Mouse (Mus musculus) kidney, embryonic 15.5 days (tissue): ENCODE results near the gene Mgea5. TPM values are rescaled to one million over a fixed set of nuclear protein-coding genes. Genes with fewer than 3 reads are reported as not detected.

Experiments used
- ATAC-seq: fragments of 200-750 bp; cut with Nextera tagmentation; replicated peaks from 2 replicates; pipeline ENCODE4 v1.8.0; 2017; ENCODE audit warnings: moderate TSS enrichment; ENCODE audit not compliant: low FRiP score
- H3K27ac ChIP-seq: fragments of 300-500 bp; sonication (generic); 2 replicates; pipeline ENCODE4 v1.5.1; 2015; ENCODE audit warnings: mild to moderate bottlenecking, inconsistent platforms
- H3K27me3 ChIP-seq: fragments of 300-500 bp; sonication (generic); 2 replicates; pipeline ENCODE4 v1.6.1; 2015; ENCODE audit warnings: inconsistent platforms
- H3K36me3 ChIP-seq: fragments of 300-500 bp; sonication (generic); 2 replicates; pipeline ENCODE4 v1.6.1; 2015; ENCODE audit warnings: inconsistent platforms
- H3K4me1 ChIP-seq: fragments of 300-500 bp; sonication (generic); 2 replicates; pipeline ENCODE4 v1.6.1; 2015; ENCODE audit warnings: inconsistent platforms
- H3K4me2 ChIP-seq: fragments of 300-500 bp; sonication (generic); 2 replicates; pipeline ENCODE4 v1.6.1; 2015; ENCODE audit warnings: moderate library complexity, mild to moderate bottlenecking, inconsistent platforms
- H3K4me3 ChIP-seq: fragments of 300-500 bp; sonication (generic); replicated peaks from 2 replicates; pipeline ENCODE4 v1.5.1; 2015; ENCODE audit warnings: mild to moderate bottlenecking, inconsistent platforms
- H3K9ac ChIP-seq: fragments of 300-500 bp; sonication (generic); 2 replicates; pipeline ENCODE4 v1.6.1; 2015; ENCODE audit warnings: mild to moderate bottlenecking, inconsistent platforms
- H3K9me3 ChIP-seq: fragments of 300-500 bp; sonication (generic); replicated peaks from 2 replicates; pipeline ENCODE4 v1.6.1; 2016; ENCODE audit warnings: inconsistent platforms
- WGBS: fragments of 180-500 bp; shearing (Covaris S2); methylation state at CpG from one replicate; pipeline ENCODE4 v1.1.7; 2015; ENCODE audit warnings: mixed read lengths; 5-methylcytosine and 5-hydroxymethylcytosine counted together
- polyA plus RNA-seq: library from polyadenylated mRNA; unstranded; fragments of >200 nt; fragmentation: Nextera tagmentation; extraction: Ambion mirVana; gene quantifications from 2 replicates; pipeline ENCODE4 v1.2.1, GENCODE M21; 2015

Gene Mgea5
- polyA plus RNA-seq, 1 experiment from 2014 or later, result 53.3 TPM

GRCm38 (mm10) chr19:45794718-45795117, 11.1 kb upstream of the Mgea5 start:
- Histone ChIP-seq H3K27ac (no peak overlapping the region), H3K4me3 (no peak overlapping the region), H3K9me3 (no peaks in the 10 kb centered on the region), H3K4me2 (no peak overlapping the region), H3K9ac (no peak overlapping the region), H3K27me3 (no peaks in the 10 kb centered on the region), H3K36me3 (no peaks in the 10 kb centered on the region), H3K4me1 (peaks cover 19% of the 10 kb centered on the region)
- WGBS, result 60% methylated on average over 6 of the region's 6 CpGs
- no peak for ATAC-seq

GRCm38 (mm10) chr19:45792404-45792803, 8.8 kb upstream of the Mgea5 start:
- ATAC-seq, result no peak
- H3K27me3 ChIP-seq, result no peaks in the 10 kb centered on the region
- H3K9ac ChIP-seq, result no peak overlapping the region

GRCm38 (mm10) chr19:45789888-45790874, 6.5 kb upstream of the Mgea5 start:
- Histone ChIP-seq H3K4me1 (peaks cover 15% of the 10 kb centered on the region), H3K9me3 (no peaks in the 10 kb centered on the region), H3K4me2 (no peak overlapping the region), H3K9ac (no peak overlapping the region), H3K4me3 (no peak overlapping the region), H3K36me3 (no peaks in the 10 kb centered on the region), H3K27me3 (no peaks in the 10 kb centered on the region), H3K27ac (no peak overlapping the region)
- 78% methylated on average over 13 of the region's 13 CpGs for WGBS
- peak; percentile 58; the same call in 1 of the 2 replicates for ATAC-seq

More at GRCm38 (mm10) chr19:45792404-45792803, 8.8 kb upstream of the Mgea5 start:
- WGBS, result 89% methylated on average over 6 of the region's 6 CpGs
- Histone ChIP-seq H3K9me3 (no peaks in the 10 kb centered on the region), H3K36me3 (no peaks in the 10 kb centered on the region), H3K4me2 (no peak overlapping the region), H3K4me3 (no peak overlapping the region), H3K4me1 (peaks cover 22% of the 10 kb centered on the region), H3K27ac (no peak overlapping the region)

- H3K4me3 ChIP-seq, result no peak overlapping the region
- H3K4me2 ChIP-seq, result no peak overlapping the region
- no peak overlapping the region for H3K9ac ChIP-seq
- peak; percentile 75 for ATAC-seq
- WGBS, result 22% methylated on average over 7 of the region's 7 CpGs
- no peaks in the 10 kb centered on the region for H3K36me3 ChIP-seq
- peak overlapping the region; percentile 71 for H3K27ac ChIP-seq
- peaks cover 17% of the 10 kb centered on the region for H3K4me1 ChIP-seq
- no peaks in the 10 kb centered on the region for H3K27me3 ChIP-seq
- no peaks in the 10 kb centered on the region for H3K9me3 ChIP-seq
These were observed 5.7 kb upstream of the Mgea5 start for GRCm38 (mm10) chr19:45789365-45789764.

GRCm38 (mm10) chr19:45788337-45788736, 4.7 kb upstream of the Mgea5 start:
- Histone ChIP-seq H3K36me3 (no peaks in the 10 kb centered on the region), H3K4me1 (peaks cover 23% of the 10 kb centered on the region), H3K9ac (no peak overlapping the region), H3K4me3 (no peak overlapping the region), H3K4me2 (no peak overlapping the region), H3K9me3 (no peaks in the 10 kb centered on the region), H3K27me3 (no peaks in the 10 kb centered on the region), H3K27ac (no peak overlapping the region)
- ATAC-seq, result no peak
- 73% methylated on average over 4 of the region's 4 CpGs for WGBS

- peaks cover 18% of the 10 kb centered on the region for H3K4me1 ChIP-seq
- WGBS, result 60% methylated on average over 3 of the region's 3 CpGs
- no peak for ATAC-seq
These were observed 3.8 kb upstream of the Mgea5 start for GRCm38 (mm10) chr19:45787450-45787849.

GRCm38 (mm10) chr19:45785470-45785869, 1.8 kb upstream of the Mgea5 start:
- peaks cover 32% of the 10 kb centered on the region for H3K4me1 ChIP-seq
- peaks cover 10% of the 10 kb centered on the region; the same call in 1 of the 2 replicates for H3K36me3 ChIP-seq
- H3K27ac ChIP-seq, result peak overlapping the region; percentile 43; the same call in 1 of the 2 replicates
- no peak overlapping the region for H3K4me2 ChIP-seq
- WGBS, result 43% methylated on average over 3 of the region's 3 CpGs
- no peaks in the 10 kb centered on the region for H3K9me3 ChIP-seq
- no peaks in the 10 kb centered on the region for H3K27me3 ChIP-seq
- no peak overlapping the region for H3K4me3 ChIP-seq
- no peak overlapping the region for H3K9ac ChIP-seq
- ATAC-seq, result no peak

More at GRCm38 (mm10) chr19:45787450-45787849, 3.8 kb upstream of the Mgea5 start:
- Histone ChIP-seq H3K4me2 (no peak overlapping the region), H3K9me3 (no peaks in the 10 kb centered on the region), H3K36me3 (no peaks in the 10 kb centered on the region), H3K4me3 (no peak overlapping the region), H3K9ac (no peak overlapping the region), H3K27ac (no peak overlapping the region), H3K27me3 (no peaks in the 10 kb centered on the region)

- Histone ChIP-seq H3K9ac (peak overlapping the region; percentile 42), H3K4me3 (peak overlapping the region; percentile 100), H3K4me1 (peaks cover 35% of the 10 kb centered on the region), H3K27ac (peak overlapping the region; percentile 79), H3K4me2 (peak overlapping the region; percentile 63), H3K9me3 (no peaks in the 10 kb centered on the region), H3K36me3 (peaks cover 24% of the 10 kb centered on the region), H3K27me3 (no peaks in the 10 kb centered on the region)
- WGBS, result 30% methylated on average over 17 of the region's 17 CpGs
- no peak; the same call in 1 of the 2 replicates for ATAC-seq
These were observed 418 bp upstream of the Mgea5 start for GRCm38 (mm10) chr19:45783933-45784576.

- Histone ChIP-seq H3K9ac (peak overlapping the region; percentile 99), H3K36me3 (peaks cover 40% of the 10 kb centered on the region), H3K27me3 (no peaks in the 10 kb centered on the region), H3K4me1 (peaks cover 35% of the 10 kb centered on the region), H3K27ac (peak overlapping the region; percentile 98), H3K4me2 (peak overlapping the region; percentile 72), H3K9me3 (no peaks in the 10 kb centered on the region), H3K4me3 (peak overlapping the region; percentile 100)
- under 1% methylated on average over 36 of the region's 36 CpGs for WGBS
- ATAC-seq, result peak; percentile 63
These were observed 1.2 kb downstream of the Mgea5 start for GRCm38 (mm10) chr19:45782315-45783001.

- Histone ChIP-seq H3K4me1 (peaks cover 35% of the 10 kb centered on the region), H3K36me3 (peaks cover 47% of the 10 kb centered on the region), H3K27me3 (no peaks in the 10 kb centered on the region), H3K4me3 (peak overlapping the region; percentile 100), H3K4me2 (peak overlapping the region; percentile 72), H3K9me3 (no peaks in the 10 kb centered on the region), H3K9ac (peak overlapping the region; percentile 99), H3K27ac (no peak overlapping the region)
- ATAC-seq, result no peak
- WGBS, result 54% methylated on average over 8 of the region's 8 CpGs
These were observed 2.0 kb downstream of the Mgea5 start for GRCm38 (mm10) chr19:45781676-45782075.

GRCm38 (mm10) chr19:45780350-45780915, 3.2 kb downstream of the Mgea5 start:
- Histone ChIP-seq H3K9me3 (no peaks in the 10 kb centered on the region), H3K4me3 (peak overlapping the region; percentile 3; the same call in 1 of the 2 replicates), H3K27me3 (no peaks in the 10 kb centered on the region), H3K4me1 (peaks cover 30% of the 10 kb centered on the region), H3K36me3 (peaks cover 60% of the 10 kb centered on the region), H3K27ac (no peak overlapping the region), H3K9ac (no peak overlapping the region), H3K4me2 (peak overlapping the region; percentile 72)
- ATAC-seq, result no peak
- 78% methylated on average over 13 of the region's 13 CpGs for WGBS
